Mouse (Mus musculus): ENCODE data around the gene Fam227b.
A peak's percentile ranks its signal among the peaks of the same experiment; 100 is the strongest.

The Fam227b gene

GRCm38 (mm10) chr2:126060595-126060994 lies 91.2 kb downstream of the Fam227b start:
- no peak for DNase-seq

- no peak for DNase-seq
These were observed 98.1 kb downstream of the Fam227b start for GRCm38 (mm10) chr2:126053657-126054056.

DNA sequence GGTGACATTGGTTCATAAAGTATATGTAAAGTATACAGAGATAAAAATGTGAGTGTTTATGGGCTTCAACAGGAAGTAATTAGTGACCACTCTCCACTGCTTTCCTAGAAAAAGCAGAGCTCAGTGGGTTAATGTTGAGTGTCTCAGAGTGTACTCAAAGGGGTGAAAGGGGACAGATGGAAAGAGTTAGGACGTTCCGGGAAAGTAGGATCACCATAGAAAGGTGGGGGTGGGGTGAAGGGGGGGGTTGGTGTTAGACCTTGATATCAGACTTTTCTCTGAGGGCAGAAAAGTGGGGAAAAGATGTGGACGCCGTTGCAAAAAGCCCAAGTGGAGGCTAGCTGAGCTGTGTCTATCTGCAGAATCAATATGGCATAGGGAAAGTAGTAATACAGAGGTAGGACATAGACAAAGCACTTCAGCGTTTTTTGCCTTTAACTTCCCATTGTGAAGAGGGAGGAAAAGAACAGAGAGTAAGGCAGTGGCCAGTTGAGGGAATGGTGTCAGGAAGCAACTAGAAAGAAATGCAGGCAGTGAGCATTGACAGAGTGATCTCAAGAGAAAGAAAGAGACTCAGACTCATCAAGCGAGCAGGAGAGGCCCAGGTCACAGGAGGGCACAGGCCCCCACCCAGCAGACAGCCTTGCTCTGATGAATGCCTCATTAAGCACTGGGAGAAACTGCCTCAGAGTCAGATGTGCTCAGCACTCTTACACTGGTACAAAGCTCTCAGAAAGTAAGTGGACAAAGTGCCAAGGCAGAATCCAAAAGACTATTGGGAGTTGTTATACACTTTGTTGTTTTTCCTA lies 98.9 kb downstream of the Fam227b start:
- DNase-seq, result no peak

DNA sequence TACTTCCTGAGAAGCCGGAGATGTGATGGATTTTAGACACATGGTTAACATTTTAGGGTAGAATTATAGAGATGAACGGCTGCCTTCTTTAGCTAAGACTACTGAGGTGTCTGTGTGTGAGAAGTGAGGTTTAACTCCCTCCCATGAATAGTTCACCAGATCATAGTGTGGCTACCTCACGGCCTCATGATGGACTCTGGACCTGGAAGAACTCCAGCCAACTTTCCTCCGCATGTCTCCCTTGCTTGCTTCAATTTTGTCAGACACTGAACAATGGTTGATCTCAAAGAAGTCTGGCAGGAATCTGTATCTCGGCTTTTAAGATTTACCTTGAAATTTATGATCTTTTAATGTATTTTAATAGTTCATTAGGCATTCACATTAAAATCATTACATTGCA lies 106.2 kb downstream of the Fam227b start:
- DNase-seq, result no peak

DNA sequence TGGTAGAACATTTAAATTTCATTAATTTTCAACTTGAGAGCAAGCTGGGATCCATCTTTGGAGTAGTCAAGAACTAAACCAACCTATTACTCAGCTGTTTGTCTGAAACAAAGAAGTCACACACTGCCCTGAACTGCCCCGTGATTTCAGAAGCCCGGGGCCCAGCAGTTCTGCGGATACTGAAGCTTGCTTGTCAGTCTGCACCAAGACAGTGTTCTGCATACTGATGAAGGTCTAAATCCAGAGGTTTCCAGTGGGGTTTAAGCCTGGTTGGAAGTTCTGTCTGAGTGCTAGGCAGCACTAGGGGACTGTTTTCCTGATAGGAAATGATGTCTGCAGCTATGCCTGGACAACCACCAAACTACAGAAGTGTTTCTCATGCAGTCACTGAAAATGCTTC lies 109.1 kb downstream of the Fam227b start:
- no peak for DNase-seq

DNA sequence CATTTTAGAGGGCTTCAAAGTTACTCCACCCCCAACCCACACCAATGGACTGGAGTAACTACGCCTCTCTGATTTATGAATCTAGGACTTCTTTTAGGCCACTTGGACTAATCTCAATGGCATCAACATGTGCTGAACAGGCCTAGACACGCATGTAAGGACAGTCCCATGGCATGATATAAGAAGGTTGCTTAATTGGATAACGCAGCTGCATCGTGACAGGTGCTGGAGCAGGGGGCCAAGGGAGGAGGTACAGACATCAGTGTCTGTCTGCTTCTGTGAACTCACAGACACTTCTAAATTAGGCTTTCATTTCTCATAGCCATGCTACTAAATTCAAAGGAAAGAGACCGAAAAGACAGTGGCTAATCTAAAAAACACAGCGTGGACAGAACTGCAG lies 110.6 kb downstream of the Fam227b start:
- no peak for DNase-seq

GRCm38 (mm10) chr2:126040651-126041050 lies 111.2 kb downstream of the Fam227b start:
- no peak for DNase-seq

DNA sequence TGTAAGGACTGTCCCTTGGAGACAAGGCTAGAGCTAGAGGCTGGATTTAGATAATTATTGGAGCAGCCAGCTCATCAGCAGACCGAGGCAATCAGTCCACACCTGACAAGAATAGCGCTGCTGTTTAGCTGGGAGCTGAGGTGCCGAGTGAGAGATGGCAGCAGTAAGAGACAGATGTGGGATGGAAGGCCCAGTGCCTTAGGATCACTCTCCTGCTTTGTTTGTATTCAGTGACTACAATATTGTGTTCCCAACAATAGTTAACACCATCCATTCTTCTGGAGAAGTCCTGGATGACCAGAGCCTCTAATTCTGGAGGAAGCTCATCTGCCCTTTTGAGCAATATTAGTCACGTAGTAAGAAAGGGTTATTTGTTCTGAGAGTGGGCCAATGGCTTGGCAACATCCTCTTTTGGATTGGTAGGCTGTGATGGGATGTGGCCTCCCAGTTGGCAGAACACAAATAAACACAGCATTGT lies 112.4 kb downstream of the Fam227b start:
- DNase-seq, result no peak

DNA sequence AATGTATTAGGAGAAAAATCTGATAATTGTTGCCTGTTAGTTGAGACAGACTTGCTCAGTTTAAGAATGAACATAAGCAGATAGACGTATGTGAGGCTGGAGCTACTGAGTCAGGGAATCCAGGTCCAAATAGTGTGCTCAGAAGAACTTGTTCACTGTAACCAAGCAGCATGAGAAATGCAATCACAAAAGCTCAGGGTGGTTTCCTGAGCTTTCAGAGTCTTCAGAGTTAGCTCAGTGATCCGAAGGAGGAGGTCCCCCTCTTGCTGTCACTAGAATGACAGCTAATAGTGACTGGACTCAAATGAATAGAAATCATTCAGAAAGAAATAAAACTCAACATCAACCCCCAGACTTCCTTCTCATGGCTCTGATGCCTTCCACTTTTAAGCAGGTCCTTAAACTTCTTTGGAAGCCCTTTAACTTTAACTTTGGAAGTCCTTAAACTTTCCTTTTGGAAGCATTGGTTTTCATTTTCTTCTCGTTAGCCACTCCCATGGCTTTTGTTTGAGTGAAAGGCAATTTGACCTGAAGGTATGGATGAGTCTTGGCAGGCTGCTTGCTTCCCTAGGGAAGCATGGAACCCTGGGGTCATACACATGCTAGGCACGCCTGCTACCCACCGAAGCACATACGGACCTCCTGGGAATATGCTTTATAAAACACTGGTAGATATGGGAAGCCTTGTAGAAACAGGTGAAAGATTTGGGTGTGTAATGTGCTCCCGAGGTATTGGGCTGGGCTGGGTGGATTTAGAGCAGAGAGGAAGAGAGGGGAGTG lies 113.4 kb downstream of the Fam227b start:
- no peak for DNase-seq

GRCm38 (mm10) chr2:126036121-126036520 lies 115.7 kb downstream of the Fam227b start:
- DNase-seq, result no peak

GRCm38 (mm10) chr2:126035013-126035770 lies 116.6 kb downstream of the Fam227b start:
- no peak for DNase-seq

DNA sequence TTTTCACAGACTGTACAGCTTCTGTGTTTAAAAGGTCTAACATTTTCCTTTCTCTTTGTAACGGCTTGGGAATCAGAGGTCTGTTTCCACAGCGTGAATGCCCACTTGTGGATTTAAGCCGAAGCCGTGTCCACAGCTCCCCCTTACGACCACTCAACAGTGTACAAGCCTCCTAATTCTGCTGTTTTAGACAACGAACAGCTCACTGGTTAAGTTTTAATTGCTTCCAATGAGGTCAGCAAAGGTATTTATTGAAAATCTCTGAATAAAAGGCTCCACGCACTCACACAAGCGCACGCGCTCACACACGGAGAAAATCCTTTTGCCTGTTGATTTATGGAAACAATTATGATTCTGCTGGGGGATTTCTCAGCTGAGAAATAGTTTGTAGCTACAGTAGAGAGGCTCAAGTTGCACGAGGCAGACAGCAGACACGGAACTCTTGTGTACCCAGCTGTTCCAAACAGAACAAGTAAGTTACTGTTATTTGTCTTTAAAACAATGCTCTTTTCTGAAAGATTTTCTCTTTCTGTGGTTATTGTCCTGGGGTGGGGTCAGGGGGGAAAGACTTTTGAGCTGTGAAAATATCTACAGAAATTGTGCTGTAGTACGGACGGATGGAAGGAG lies 117.3 kb downstream of the Fam227b start, which contains the start of gene Fgf7:
TSS of gene Fgf7 (plus strand) at position 280 of the 627 bp plus-strand sequence.
- no peak for DNase-seq

DNA sequence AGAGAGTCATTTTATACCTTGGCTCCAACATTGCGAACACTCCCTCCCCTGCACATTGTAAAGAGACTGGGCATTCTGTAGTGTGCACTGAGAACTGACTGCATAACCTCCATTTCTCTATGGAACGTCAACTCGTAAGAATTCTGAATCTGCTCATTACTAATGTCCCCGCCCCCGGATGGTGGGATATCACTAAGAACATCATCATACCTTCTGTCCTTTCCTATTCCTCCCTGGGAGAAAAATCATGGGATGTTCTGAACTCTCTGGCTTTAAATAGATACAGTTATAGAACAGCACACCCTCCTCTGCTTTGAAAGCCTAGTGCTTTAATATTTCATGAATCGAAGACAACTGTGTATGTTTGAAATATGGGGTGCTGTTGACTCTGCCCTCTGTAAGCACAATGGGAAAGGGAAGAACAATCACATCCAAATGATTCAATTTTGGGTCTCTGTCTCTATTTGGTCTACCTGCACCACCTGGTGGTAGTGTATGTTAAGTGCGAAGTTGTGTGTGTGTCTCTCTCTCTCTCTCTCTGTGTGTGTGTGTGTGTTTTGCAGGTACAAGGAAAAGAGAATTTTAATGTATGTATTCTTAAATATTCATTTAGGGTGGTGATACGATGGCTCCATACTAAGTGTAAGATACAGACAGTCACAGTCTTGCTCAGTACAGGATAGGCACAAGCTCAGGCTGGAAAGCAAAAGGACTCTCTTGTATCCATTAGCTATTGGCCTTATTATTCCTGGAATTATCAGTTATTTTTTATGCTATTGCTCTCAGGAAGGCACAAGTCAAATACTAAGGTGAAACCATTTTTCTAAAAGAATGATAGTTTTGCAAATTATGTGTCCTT lies 118.5 kb downstream of the Fam227b start:
- no peak for DNase-seq

GRCm38 (mm10) chr2:126031186-126031900 lies 120.5 kb downstream of the Fam227b start:
- no peak for DNase-seq

DNA sequence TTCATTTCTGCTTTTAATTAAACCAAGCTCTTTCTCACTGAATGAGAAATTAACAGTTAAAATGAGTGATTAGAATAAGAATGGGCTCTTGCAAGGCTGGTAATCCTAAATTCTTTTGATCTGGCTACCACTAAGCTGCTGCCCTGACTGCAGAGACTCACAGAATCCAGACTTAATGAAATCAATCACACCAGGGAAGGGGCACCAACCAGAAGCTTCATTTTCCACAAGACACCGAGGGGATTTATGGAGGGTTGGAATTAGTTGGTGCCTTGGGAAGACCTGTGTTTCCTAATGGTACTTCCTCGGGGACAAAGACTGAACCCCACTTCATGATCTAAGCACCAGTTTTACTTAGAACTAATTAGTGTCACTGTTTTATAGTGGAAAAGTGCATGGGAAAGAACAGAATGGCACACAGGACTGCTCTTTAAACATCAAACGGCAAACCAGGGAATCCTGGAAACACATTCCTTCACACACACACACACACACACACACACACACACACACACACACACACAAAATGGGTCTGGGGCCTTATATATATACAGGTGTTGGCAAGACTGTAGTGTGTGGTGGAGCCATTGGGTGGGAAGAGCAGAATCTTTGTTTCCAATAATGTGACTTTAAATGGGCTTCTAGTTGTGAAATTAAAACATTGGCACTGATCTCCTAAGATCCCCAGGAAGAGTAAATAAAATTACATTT lies 135.9 kb downstream of the Fam227b start:
- no peak for DNase-seq

DNA sequence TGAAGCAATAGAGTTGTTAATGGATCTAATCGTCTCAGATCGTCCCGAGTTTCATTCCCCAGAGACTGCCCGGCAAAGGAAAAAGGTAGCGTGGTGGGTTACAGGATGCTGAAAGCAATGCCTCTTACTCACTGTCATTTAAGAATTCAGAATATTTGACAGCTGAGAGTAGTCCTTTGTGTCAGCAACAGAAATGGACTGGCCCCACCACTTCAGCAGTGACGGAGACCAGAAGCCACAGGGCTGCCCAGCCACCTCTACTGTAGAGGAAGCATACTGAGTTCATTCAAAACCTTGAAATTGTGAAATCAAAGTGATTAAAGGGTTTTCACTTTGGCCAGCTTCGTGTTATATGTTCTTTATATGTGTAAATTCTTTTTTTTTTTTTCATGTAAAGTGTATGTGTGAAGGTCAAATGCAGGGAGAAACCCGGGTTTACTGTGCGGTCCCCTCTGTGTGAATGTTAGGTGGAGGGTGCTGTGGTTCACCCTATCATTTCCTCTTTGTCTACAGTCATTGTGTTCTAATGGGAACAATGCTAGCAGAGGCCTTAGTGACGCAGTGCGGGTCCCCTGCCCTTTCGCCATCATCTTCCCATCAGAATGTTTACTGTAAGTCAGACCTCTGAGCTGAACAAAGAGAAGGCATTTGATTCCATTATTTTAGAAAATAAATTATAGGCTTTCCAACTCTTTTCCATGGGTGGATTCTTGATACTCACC lies 136.7 kb downstream of the Fam227b start:
- DNase-seq, result no peak

- DNase-seq, result no peak
These were observed 145.1 kb downstream of the Fam227b start for GRCm38 (mm10) chr2:126006742-126007141.

DNA sequence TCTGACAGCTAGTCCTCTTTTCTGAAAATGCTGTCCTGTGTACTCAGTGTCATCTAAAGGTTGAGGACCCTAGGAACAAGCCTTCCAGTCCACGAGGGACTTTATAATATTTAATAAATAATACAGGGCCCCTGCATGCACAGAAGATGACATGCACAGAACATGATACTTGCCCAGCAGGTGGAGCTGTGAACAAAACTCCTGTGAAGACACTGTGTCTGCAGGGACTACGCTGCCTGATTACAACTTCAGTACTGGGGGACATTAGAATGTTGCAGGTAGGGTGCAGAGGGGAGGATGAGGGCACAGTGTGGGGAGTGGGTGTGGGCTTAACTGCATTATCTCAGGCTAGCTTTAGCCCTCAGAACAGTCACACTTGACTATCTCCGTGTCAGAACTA lies 145.7 kb downstream of the Fam227b start:
- DNase-seq, result peak; percentile 48

- no peak for DNase-seq
These were observed 149.5 kb downstream of the Fam227b start for GRCm38 (mm10) chr2:126002291-126002690.
